8 mouse cellular contexts compared by ENCODE assay signal in genomic region chr1:152386188-152386835, GRCm38 (mm10). TPM values are rescaled to one million over a fixed set of nuclear protein-coding genes. Genes with fewer than 3 reads are reported as not detected.
DNase-seq lines count a peak whose midpoint lies in the region; ATAC-seq lines count a peak whose summit lies in the region.

Tsen15 (minus strand) TSS chr1:152386688.

- H3K36me3 ChIP-seq in embryonic facial prominence, embryonic 11.5 days (replicated peaks; ENCODE audit: control insufficient read depth, insufficient read depth, low read depth, low read length): no peaks in the 10 kb centered on the region
- no peaks in the 10 kb centered on the region for H3K36me3 ChIP-seq in midbrain, embryonic 11.5 days (ENCODE audit: control insufficient read depth, insufficient read depth, low read length)

- intact Hi-C loops in left cerebral cortex, postnatal 4 days (cut with DNase I): no loop called here

- H3K4me1 ChIP-seq in embryonic facial prominence, embryonic 11.5 days (ENCODE audit: control insufficient read depth, insufficient read depth, low read length): no peaks in the 10 kb centered on the region
- no peaks in the 10 kb centered on the region for H3K4me1 ChIP-seq in midbrain, embryonic 11.5 days (ENCODE audit: control insufficient read depth, insufficient read depth, low read length)

- peak; percentile 91 for DNase-seq in adrenal gland, postnatal 14 days
- DNase-seq in embryonic facial prominence, embryonic 11.5 days (ENCODE audit: low spot score): peak; percentile 84
- DNase-seq in kidney, adult 11 months: peak; percentile 94
- DNase-seq in left cerebral cortex, postnatal 4 days: peak; percentile 74
- peak; percentile 95 for DNase-seq in midbrain, embryonic 11.5 days (ENCODE audit: low spot score, missing footprints)
- DNase-seq in right cerebral cortex, postnatal 4 days: peak; percentile 81
- peak; percentile 87 for DNase-seq in yolk sac, embryonic 10.5 days (ENCODE audit: low spot score)

- under 1% methylated on average over 57 of the region's 57 CpGs for WGBS in embryonic facial prominence, embryonic 11.5 days
- WGBS in midbrain, embryonic 11.5 days: under 1% methylated on average over 57 of the region's 57 CpGs

- H3K9ac ChIP-seq in embryonic facial prominence, embryonic 11.5 days (replicated peaks; ENCODE audit: low read length): peak within 1 kb of the TSS; percentile 83
- peak within 1 kb of the TSS; percentile 74 for H3K9ac ChIP-seq in midbrain, embryonic 11.5 days (ENCODE audit: low read length)

- H3K9me3 ChIP-seq in embryonic facial prominence, embryonic 11.5 days (replicated peaks; ENCODE audit: control insufficient read depth, low read length): no peaks in the 10 kb centered on the region
- H3K9me3 ChIP-seq in midbrain, embryonic 11.5 days (ENCODE audit: control insufficient read depth, low read length): no peaks in the 10 kb centered on the region

- ATAC-seq in embryonic facial prominence, embryonic 11.5 days (replicated peaks; ENCODE audit: insufficient number of reproducible peaks, low FRiP score, low TSS enrichment, low read depth): peak; percentile 95
- ATAC-seq in granulocyte monocyte progenitor cell, adult 5-6 weeks (replicated peaks; ENCODE audit: poor library complexity, severe bottlenecking): peak; percentile 100
- ATAC-seq in midbrain, embryonic 11.5 days (ENCODE audit: low FRiP score): peak; percentile 97

- H3K27me3 ChIP-seq in embryonic facial prominence, embryonic 11.5 days (ENCODE audit: control insufficient read depth, insufficient read depth, low read length): no peaks in the 10 kb centered on the region
- no peaks in the 10 kb centered on the region for H3K27me3 ChIP-seq in midbrain, embryonic 11.5 days (ENCODE audit: control insufficient read depth, insufficient read depth, low read length)

- 0 out of 2 replicates have a peak within 1 kb of the TSS, but pooled peaks have one; percentile 20 for H3K27ac ChIP-seq in embryonic facial prominence, embryonic 11.5 days (replicated peaks; ENCODE audit: low read depth, low read length)
- H3K27ac ChIP-seq in midbrain, embryonic 11.5 days (ENCODE audit: low read depth, low read length): no peak within 1 kb of the TSS

- H3K4me2 ChIP-seq in embryonic facial prominence, embryonic 11.5 days (ENCODE audit: low read depth, low read length): peak within 1 kb of the TSS; percentile 75
- peak within 1 kb of the TSS; percentile 75 for H3K4me2 ChIP-seq in midbrain, embryonic 11.5 days

- peak within 1 kb of the TSS; percentile 87 for H3K4me3 ChIP-seq in embryonic facial prominence, embryonic 11.5 days (ENCODE audit: low read depth, low read length)
- peak within 1 kb of the TSS; percentile 71 for H3K4me3 ChIP-seq in midbrain, embryonic 11.5 days (ENCODE audit: low read depth, low read length)

RNA-seq across cellular contexts. Expression of gene Tsen15, which starts in this region (rescaled TPM):
- 24.2 and 25.6 TPM in 2 replicates for total RNA-seq in adrenal gland, postnatal 14 days (2021)
- 91.4 and 96.6 TPM in 2 replicates for polyA plus RNA-seq in embryonic facial prominence, embryonic 11.5 days (2014; fragmentation: Nextera tagmentation; extraction: Ambion mirVana)
- 52.9 and 57.0 TPM in 2 replicates for total RNA-seq in granulocyte monocyte progenitor cell, adult 5-6 weeks (2014; fragmentation: Nextera tagmentation)
- 26.9 and 39.7 TPM in 2 replicates for total RNA-seq in granulocyte monocyte progenitor cell, adult 5-6 weeks (2017)
- total RNA-seq in left cerebral cortex, postnatal 4 days (2021): 10 to 100 TPM; 24.1 to 24.7 TPM
- polyA plus RNA-seq in midbrain, embryonic 11.5 days (2014; fragmentation: Nextera tagmentation; extraction: Ambion mirVana): 46.2 and 49.2 TPM in 2 replicates
